In the genomic region with DNA sequence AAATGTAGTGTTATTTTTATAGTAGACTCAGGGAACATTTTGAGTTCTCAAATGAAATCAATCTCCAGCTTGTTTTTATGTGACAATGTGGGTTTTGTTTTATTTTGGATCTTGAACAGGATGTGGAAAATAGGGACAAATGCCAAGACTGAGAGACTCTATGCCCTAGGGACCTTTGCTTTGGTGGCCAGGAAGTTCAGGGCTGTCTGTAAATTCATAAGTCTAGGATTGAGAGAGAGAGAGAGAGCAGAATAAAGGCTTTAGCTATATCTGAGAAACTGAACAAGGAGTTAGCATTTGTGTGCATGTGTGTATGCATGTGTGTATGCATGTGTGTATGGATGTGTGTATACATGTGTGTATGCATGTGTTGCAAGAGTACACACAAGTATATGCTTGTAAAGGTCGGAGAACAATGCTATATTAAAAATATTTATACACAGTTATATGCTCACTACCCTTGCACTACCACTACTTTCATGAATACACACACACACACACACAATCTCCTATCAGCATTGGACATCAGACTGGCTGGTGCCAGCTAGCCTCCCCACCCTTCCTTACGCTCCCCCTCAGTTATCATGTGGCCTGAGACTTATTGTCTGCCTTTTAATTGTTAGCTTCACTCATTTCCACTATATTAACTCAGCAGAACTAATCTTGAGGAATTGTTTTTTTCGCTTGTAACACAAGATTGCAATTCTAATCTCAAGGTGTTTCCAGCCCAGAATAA, we compare ENCODE assay signal across 10 mouse cellular contexts. TPM values are rescaled to one million over a fixed set of nuclear protein-coding genes. Genes with fewer than 3 reads are reported as not detected.
A peak's percentile ranks its signal among the peaks of the same experiment; 100 is the strongest.
DNase-seq lines count a peak whose midpoint lies in the region; ATAC-seq and TF ChIP-seq lines count a peak whose summit lies in the region.
"Had no signal": no experiment of that assay in that cellular context is flagged by ENCODE, and none has a peak within 500 bp of the region (broad histone marks: within the 10 kb centered on the region; RNA-seq: fewer than 3 reads in every experiment).

No protein-coding gene starts in this region.

- no peak overlapping the region; the same call in 1 of the 2 replicates for H3K27ac ChIP-seq in hindbrain, postnatal 0 days
- no peak overlapping the region for H3K27ac ChIP-seq in hindbrain, embryonic 16.5 days (ENCODE audit: low read depth, low read length)

- H3K36me3 ChIP-seq in hindbrain, postnatal 0 days (ENCODE audit: insufficient read depth, low read length): no peaks in the 10 kb centered on the region
- no peaks in the 10 kb centered on the region for H3K36me3 ChIP-seq in hindbrain, embryonic 16.5 days (ENCODE audit: control insufficient read depth, insufficient read depth, low read length)

- TF ChIP-seq CTCF in hindbrain, postnatal 0 days (IDR thresholded peaks at IDR 0.05; ENCODE audit: low read depth): no peak

- no peaks in the 10 kb centered on the region for H3K4me1 ChIP-seq in hindbrain, postnatal 0 days (ENCODE audit: insufficient read depth, low read length)
- H3K4me1 ChIP-seq in hindbrain, embryonic 16.5 days (ENCODE audit: control insufficient read depth, insufficient read depth, low read depth, low read length): no peaks in the 10 kb centered on the region

- H3K9me3 ChIP-seq in hindbrain, postnatal 0 days (ENCODE audit: low read length): no peaks in the 10 kb centered on the region
- H3K9me3 ChIP-seq in hindbrain, embryonic 16.5 days (ENCODE audit: control insufficient read depth, low read length): no peaks in the 10 kb centered on the region

- H3K27me3 ChIP-seq in hindbrain, postnatal 0 days (ENCODE audit: insufficient read depth, low read length): no peaks in the 10 kb centered on the region
- no peaks in the 10 kb centered on the region for H3K27me3 ChIP-seq in hindbrain, embryonic 16.5 days (replicated peaks; ENCODE audit: control insufficient read depth, insufficient read depth, low read length)

- DNase-seq in hindbrain, postnatal 0 days (ENCODE audit: low spot score): peak; percentile 7
- DNase-seq in gastrocnemius, postnatal 25 days: peak; percentile 23
- DNase-seq in kidney, adult 18-20 months: peak; percentile 19
- peak; percentile 41 for DNase-seq in lung, postnatal 10 days
- no peak for DNase-seq in testis, postnatal 14 days (ENCODE audit: low spot score)
- no peak for DNase-seq in layer of hippocampus, postnatal 36 days
- no peak for DNase-seq in spleen, adult 12 weeks (ENCODE audit: low spot score)
- DNase-seq: right cerebral cortex, adult 18-20 months had no signal

- no peak overlapping the region for H3K4me3 ChIP-seq in hindbrain, postnatal 0 days (ENCODE audit: low read length)
- no peak overlapping the region for H3K4me3 ChIP-seq in hindbrain, embryonic 16.5 days (ENCODE audit: low read length)

- 69% methylated on average over 3 of the region's 3 CpGs for WGBS in hindbrain, postnatal 0 days
- 82% methylated on average over 3 of the region's 3 CpGs for WGBS in hindbrain, embryonic 16.5 days

- no peak for ATAC-seq in hindbrain, postnatal 0 days
- ATAC-seq in hindbrain, embryonic 16.5 days: no peak
- ATAC-seq: midbrain, embryonic 16.5 days had no signal

- H3K4me2 ChIP-seq in hindbrain, postnatal 0 days (ENCODE audit: low read depth, low read length): no peak overlapping the region
- no peak overlapping the region for H3K4me2 ChIP-seq in hindbrain, embryonic 16.5 days (ENCODE audit: low read length)

- H3K9ac ChIP-seq in hindbrain, postnatal 0 days (replicated peaks; ENCODE audit: low read length): no peak overlapping the region
- no peak overlapping the region for H3K9ac ChIP-seq in hindbrain, embryonic 16.5 days (ENCODE audit: low read depth, low read length)

RNA-seq across cellular contexts. Expression of gene Tm4sf1, which starts 33.5 kb away (rescaled TPM):
- total RNA-seq in hindbrain, postnatal 0 days (2014; rRNA removed): 12.1 and 26.2 TPM in 2 replicates
- 41.0 and 43.1 TPM in 2 replicates for polyA plus RNA-seq in hindbrain, postnatal 0 days (2015; fragmentation: Nextera tagmentation; extraction: Ambion mirVana)
- polyA plus RNA-seq in hindbrain, embryonic 16.5 days (2015; fragmentation: Nextera tagmentation; extraction: Ambion mirVana): 29.2 and 37.6 TPM in 2 replicates
- total RNA-seq in gastrocnemius, postnatal 25 days (2021): 10 to 100 TPM; 20.5 to 22.9 TPM
- 10 to 100 TPM; 14.3 to 17.4 TPM for total RNA-seq in layer of hippocampus, postnatal 36 days (2021)

Comparison
In these comparisons a context has a peak if more than half of its experiments do, and no peak if none do; other contexts are left out.
1. DNase-seq: peak in hindbrain, postnatal 0 days (single experiment), gastrocnemius, postnatal 25 days (single experiment), kidney, adult 18-20 months (single experiment) and lung, postnatal 10 days (single experiment); none in testis, postnatal 14 days (single experiment), layer of hippocampus, postnatal 36 days (0 of 2) and spleen, adult 12 weeks (single experiment).